Mouse (Mus musculus) intestine, postnatal 0 days (tissue): ENCODE results near the gene Smim20. TPM values are rescaled to one million over a fixed set of nuclear protein-coding genes. Genes with fewer than 3 reads are reported as not detected.
A peak's percentile ranks its signal among the peaks of the same experiment; 100 is the strongest.

Experiments used
- ATAC-seq: fragments of 200-750 bp; cut with Nextera tagmentation; 2 replicates; pipeline ENCODE4 v1.8.0; 2017; ENCODE audit warnings: mild to moderate bottlenecking, moderate TSS enrichment, moderate library complexity
- H3K27ac ChIP-seq: fragments of 300-500 bp; sonication (generic); 2 replicates; pipeline ENCODE4 v1.5.1; 2014; ENCODE audit warnings: mild to moderate bottlenecking, low read depth, low read length, moderate library complexity
- H3K27me3 ChIP-seq: fragments of 300-500 bp; sonication (generic); replicated peaks from 2 replicates; pipeline ENCODE4 v1.6.1; 2014; ENCODE audit warnings: low read length, mixed read lengths; ENCODE audit not compliant: control insufficient read depth, insufficient read depth
- H3K36me3 ChIP-seq: fragments of 300-500 bp; sonication (generic); 2 replicates; pipeline ENCODE4 v1.6.1; 2014; ENCODE audit warnings: mild to moderate bottlenecking, moderate library complexity; ENCODE audit not compliant: control insufficient read depth, insufficient read depth
- H3K4me1 ChIP-seq: fragments of 300-500 bp; sonication (generic); replicated peaks from 2 replicates; pipeline ENCODE4 v1.6.1; 2014; ENCODE audit warnings: antibody characterized with exemption, low read length, mixed read lengths; ENCODE audit not compliant: control insufficient read depth, insufficient read depth
- H3K4me2 ChIP-seq: fragments of 300-500 bp; sonication (generic); replicated peaks from 2 replicates; pipeline ENCODE4 v1.6.1; 2014; ENCODE audit warnings: low read depth, mild to moderate bottlenecking, moderate library complexity
- H3K4me3 ChIP-seq: fragments of 300-500 bp; sonication (generic); 2 replicates; pipeline ENCODE4 v1.5.1; 2014; ENCODE audit warnings: low read depth, low read length
- H3K9ac ChIP-seq: fragments of 300-500 bp; sonication (generic); 2 replicates; pipeline ENCODE4 v1.6.1; 2014; ENCODE audit warnings: mild to moderate bottlenecking, low read depth, low read length
- H3K9me3 ChIP-seq: fragments of 300-500 bp; sonication (generic); 2 replicates; pipeline ENCODE4 v1.6.1; 2016; ENCODE audit warnings: mixed run types; ENCODE audit not compliant: control insufficient read depth
- CTCF ChIP-seq: sonication (generic); IDR thresholded peaks from 2 replicates; pipeline ENCODE4 v1.5.1; 2016; ENCODE audit warnings: low read depth, mild to moderate bottlenecking, control low read depth, antibody characterized with exemption, moderate library complexity
- WGBS: fragments of 180-500 bp; shearing (Covaris S2); extraction: QIAGEN DNeasy Blood & Tissue Kit; methylation state at CpG from one replicate; pipeline ENCODE4 v1.1.7; 2014; 5-methylcytosine and 5-hydroxymethylcytosine counted together
- polyA plus RNA-seq: library from polyadenylated mRNA; unstranded; fragments of >200 nt; fragmentation: Nextera tagmentation; extraction: Ambion mirVana; gene quantifications from 2 replicates; pipeline ENCODE4 v1.2.1, GENCODE M21; 2015

Smim20 gene
- polyA plus RNA-seq, 1 experiment from 2014 or later: 162 TPM

- H3K27me3 ChIP-seq: no peaks in the 10 kb centered on the region
- no peaks in the 10 kb centered on the region for H3K36me3 ChIP-seq
- no peak overlapping the region for H3K9ac ChIP-seq
- H3K4me3 ChIP-seq: no peak overlapping the region
- H3K4me1 ChIP-seq: no peaks in the 10 kb centered on the region
- ATAC-seq: no peak
- no peak overlapping the region for H3K4me2 ChIP-seq
- H3K27ac ChIP-seq: no peak overlapping the region
- TF ChIP-seq CTCF: no peak
- H3K9me3 ChIP-seq: no peaks in the 10 kb centered on the region
- WGBS: 90% methylated on average over 3 of the region's 3 CpGs
These were observed 40.0 kb downstream of the Smim20 start for GRCm38 (mm10) chr5:53306864-53307263.

GRCm38 (mm10) chr5:53307437-53307836, 40.6 kb downstream of the Smim20 start:
- no peak for TF ChIP-seq CTCF
- no peak overlapping the region for H3K4me3 ChIP-seq
- H3K27me3 ChIP-seq: no peaks in the 10 kb centered on the region
- no peak overlapping the region for H3K4me2 ChIP-seq
- 82% methylated on average over 5 of the region's 5 CpGs for WGBS
- H3K9ac ChIP-seq: no peak overlapping the region
- no peak overlapping the region for H3K27ac ChIP-seq
- H3K4me1 ChIP-seq: no peaks in the 10 kb centered on the region
- ATAC-seq: no peak
- H3K9me3 ChIP-seq: no peaks in the 10 kb centered on the region
- H3K36me3 ChIP-seq: no peaks in the 10 kb centered on the region

GRCm38 (mm10) chr5:53314404-53315167, 47.7 kb downstream of the Smim20 start:
- H3K27ac ChIP-seq: no peak overlapping the region
- H3K4me2 ChIP-seq: no peak overlapping the region
- no peaks in the 10 kb centered on the region for H3K27me3 ChIP-seq
- H3K4me3 ChIP-seq: no peak overlapping the region
- no peaks in the 10 kb centered on the region for H3K4me1 ChIP-seq
- TF ChIP-seq CTCF: no peak
- no peak overlapping the region for H3K9ac ChIP-seq
- no peaks in the 10 kb centered on the region for H3K9me3 ChIP-seq
- H3K36me3 ChIP-seq: no peaks in the 10 kb centered on the region
- ATAC-seq: no peak
- WGBS: 90% methylated on average over 13 of the region's 13 CpGs

DNA sequence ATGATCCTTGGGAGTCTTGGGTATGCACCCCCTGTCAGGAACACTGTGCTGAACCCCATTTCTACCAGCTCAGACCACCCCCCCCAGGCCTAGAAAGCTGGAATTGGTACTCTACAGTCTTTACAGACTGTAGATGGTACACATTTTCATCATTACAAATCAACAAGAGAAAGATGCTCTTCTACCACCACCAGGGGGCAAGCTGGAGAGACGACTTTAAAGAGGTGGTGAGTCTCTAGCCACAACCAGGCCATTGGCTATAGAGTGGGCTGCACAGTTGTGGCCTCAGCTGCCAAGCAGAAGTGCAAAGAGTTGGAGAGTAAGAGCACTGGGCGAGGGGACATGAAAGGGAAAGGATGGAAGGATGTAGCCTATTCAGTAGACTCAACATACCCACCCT, 48.9 kb downstream of the Smim20 start:
- 64% methylated on average over 2 of the region's 2 CpGs for WGBS
- Histone ChIP-seq H3K36me3 (no peaks in the 10 kb centered on the region), H3K4me1 (no peaks in the 10 kb centered on the region), H3K9me3 (no peaks in the 10 kb centered on the region), H3K9ac (no peak overlapping the region), H3K27me3 (no peaks in the 10 kb centered on the region), H3K4me2 (no peak overlapping the region), H3K4me3 (no peak overlapping the region), H3K27ac (no peak overlapping the region)
- peak; percentile 40; the same call in 1 of the 2 replicates for TF ChIP-seq CTCF
- no peak for ATAC-seq

DNA sequence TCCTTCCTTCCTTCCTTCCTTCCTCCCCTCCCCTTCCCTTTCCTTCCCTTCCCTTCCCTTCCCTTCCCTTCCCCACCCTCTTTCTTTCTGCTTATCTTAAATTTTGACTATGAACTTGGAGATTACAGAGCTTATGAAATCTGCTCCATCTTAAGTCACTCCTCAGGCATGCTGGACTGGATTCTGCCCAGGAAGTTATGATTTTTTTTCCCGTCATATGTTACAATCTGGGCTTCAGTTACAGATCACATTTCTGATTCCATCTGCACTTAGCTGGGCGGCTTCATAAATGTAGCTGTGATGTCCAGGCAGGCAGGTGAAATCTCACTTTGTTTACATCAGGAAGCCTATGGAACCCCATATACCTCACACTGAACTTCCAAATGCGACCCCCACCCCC, 50.5 kb downstream of the Smim20 start:
- Histone ChIP-seq H3K4me2 (no peak overlapping the region), H3K9ac (no peak overlapping the region), H3K27me3 (no peaks in the 10 kb centered on the region), H3K4me1 (no peaks in the 10 kb centered on the region), H3K36me3 (no peaks in the 10 kb centered on the region), H3K9me3 (no peaks in the 10 kb centered on the region), H3K27ac (no peak overlapping the region), H3K4me3 (no peak overlapping the region)
- no peak for TF ChIP-seq CTCF
- 62% methylated on average over 3 of the region's 3 CpGs for WGBS
- ATAC-seq: no peak

- Histone ChIP-seq H3K9me3 (no peaks in the 10 kb centered on the region), H3K4me1 (no peaks in the 10 kb centered on the region), H3K36me3 (no peaks in the 10 kb centered on the region), H3K27me3 (no peaks in the 10 kb centered on the region), H3K9ac (no peak overlapping the region), H3K27ac (no peak overlapping the region), H3K4me3 (no peak overlapping the region), H3K4me2 (no peak overlapping the region)
- WGBS: 72% methylated on average over 7 of the region's 7 CpGs
- no peak for TF ChIP-seq CTCF
- ATAC-seq: no peak
These were observed 51.1 kb downstream of the Smim20 start for GRCm38 (mm10) chr5:53317885-53318466.
